Mouse (Mus musculus): Measurements from ENCODE around the gene Atp2a1. TPM values are rescaled to one million over a fixed set of nuclear protein-coding genes. Genes with fewer than 3 reads are reported as not detected.

The Atp2a1 gene
- total and polyA plus RNA-seq, 3 experiments: 0.38 to 0.74 TPM; not detected in 1

- Histone ChIP-seq H3K27ac (ENCODE audit: insufficient read depth, low read depth) (no peak overlapping the region), H3K27me3 (replicated peaks) (no peaks in the 10 kb centered on the region), H3K4me2 (ENCODE audit: insufficient read depth, low read depth, poor library complexity, severe bottlenecking) (peak overlapping the region; percentile 52), H3K9me3 (replicated peaks; ENCODE audit: low read length) (peaks cover 7% of the 10 kb centered on the region), H3K36me3 (replicated peaks in 1 of 2; ENCODE audit: control insufficient read depth in 1 of 2, insufficient read depth in 1 of 2, low read length in 1 of 2) (peaks cover 36 to 60% of the 10 kb centered on the region in 2 experiments), H3K79me2 (replicated peaks; ENCODE audit: control insufficient read depth, extremely low read depth, insufficient read depth, poor library complexity, severe bottlenecking) (peaks cover 11% of the 10 kb centered on the region; the same call in 1 of the 2 replicates), H3K9ac (ENCODE audit: insufficient read depth, low read depth) (peak overlapping the region; percentile 52), H3K4me1 (ENCODE audit: control insufficient read depth in 1 of 2, insufficient read depth in 2 of 2) (peaks cover 13 to 48% of the 10 kb centered on the region in 2 experiments), H3K4me3 (replicated peaks in 1 of 3; ENCODE audit: low read depth in 2 of 3, low read length in 2 of 3, poor library complexity in 1 of 3) (peak overlapping the region; percentile 43 to 75 (median 71))
- no peak for DNase-seq (ENCODE audit: extremely low read depth)
- TF ChIP-seq MXI1 (IDR thresholded peaks at IDR 0.05; ENCODE audit: low read depth, low read length) (no peak), NRF1 (IDR thresholded peaks at IDR 0.05; ENCODE audit: low read depth, low read length) (no peak)
- dilution Hi-C loops (cut with MboI; ENCODE audit: extremely low pct_ligation_motif_present, extremely low pct_unique_long_range_greater_than_20kb, low sequenced_read_pairs) (no loop called here), in situ Hi-C loops (cut with MboI; ENCODE audit: low pct_ligation_motif_present, low pct_unique_long_range_greater_than_20kb, low sequenced_read_pairs) (no loop called here)
Observed at GRCm38 (mm10) chr7:126429503-126429898, 33.4 kb downstream of the Atp2a1 start.

- peaks cover 31 to 54% of the 10 kb centered on the region in 2 experiments for H3K36me3 ChIP-seq (replicated peaks in 1 of 2; ENCODE audit: control insufficient read depth in 1 of 2, insufficient read depth in 1 of 2, low read length in 1 of 2)
- H3K4me2 ChIP-seq (ENCODE audit: insufficient read depth, low read depth, poor library complexity, severe bottlenecking): peak within 1 kb of the TSS; percentile 52
- H3K4me1 ChIP-seq (ENCODE audit: control insufficient read depth in 1 of 2, insufficient read depth in 2 of 2): peaks cover 13 to 55% of the 10 kb centered on the region in 2 experiments
- peak; percentile 88 for DNase-seq (ENCODE audit: extremely low read depth)
- peaks cover 7% of the 10 kb centered on the region for H3K9me3 ChIP-seq (replicated peaks; ENCODE audit: low read length)
- peak within 1 kb of the TSS; percentile 85 for H3K9ac ChIP-seq (ENCODE audit: insufficient read depth, low read depth)
- dilution Hi-C loops (cut with MboI; ENCODE audit: extremely low pct_ligation_motif_present, extremely low pct_unique_long_range_greater_than_20kb, low sequenced_read_pairs) (no loop called here), in situ Hi-C loops (cut with MboI; ENCODE audit: low pct_ligation_motif_present, low pct_unique_long_range_greater_than_20kb, low sequenced_read_pairs) (no loop called here)
- H3K4me3 ChIP-seq (replicated peaks in 1 of 3; ENCODE audit: low read depth in 2 of 3, low read length in 2 of 3, poor library complexity in 1 of 3): peak within 1 kb of the TSS; percentile 60 to 75 (median 71)
- no peaks in the 10 kb centered on the region for H3K27me3 ChIP-seq (replicated peaks)
- peaks cover 11% of the 10 kb centered on the region; the same call in 1 of the 2 replicates for H3K79me2 ChIP-seq (replicated peaks; ENCODE audit: control insufficient read depth, extremely low read depth, insufficient read depth, poor library complexity, severe bottlenecking)
- H3K27ac ChIP-seq (ENCODE audit: insufficient read depth, low read depth): peak within 1 kb of the TSS; percentile 60
- TF ChIP-seq SMC3 (IDR thresholded peaks at IDR 0.05; ENCODE audit: low read depth, low read length) (no peak), IRF4 (IDR thresholded peaks at IDR 0.05; ENCODE audit: low read depth, low read length) (peak; percentile 79), POLR2AphosphoS2 (IDR thresholded peaks at IDR 0.05; ENCODE audit: low read depth, low read length) (no peak; the same call in 1 of the 2 replicates), MYC (IDR thresholded peaks at IDR 0.05; ENCODE audit: low read depth, low read length) (no peak), CTCF (conservative IDR thresholded peaks at IDR 0.05 in 1 of 2, IDR thresholded peaks at IDR 0.05 in 1 of 2; ENCODE audit: low read depth in 2 of 2, low read length in 2 of 2) (no peak), ZC3H11A (IDR thresholded peaks at IDR 0.05; ENCODE audit: low read depth, low read length) (no peak), ZNF384 (IDR thresholded peaks at IDR 0.05; ENCODE audit: low read depth, low read length) (no peak), MAFK (IDR thresholded peaks at IDR 0.05; ENCODE audit: insufficient replicate concordance, low read length) (no peak), USF2 (conservative IDR thresholded peaks at IDR 0.05; ENCODE audit: low read depth, low read length) (no peak), RAD21 (IDR thresholded peaks at IDR 0.05; ENCODE audit: low read depth, low read length) (no peak), USF1 (IDR thresholded peaks at IDR 0.05; ENCODE audit: low read depth, low read length) (no peak), JUND (conservative IDR thresholded peaks at IDR 0.05; ENCODE audit: low read depth, low read length) (no peak), ELF1 (IDR thresholded peaks at IDR 0.05; ENCODE audit: low read depth, low read length) (peak; percentile 98), KAT2A (IDR thresholded peaks at IDR 0.05; ENCODE audit: insufficient replicate concordance, low read length) (peak; percentile 71; the same call in 1 of the 2 replicates), CHD2 (IDR thresholded peaks at IDR 0.05; ENCODE audit: low read length) (no peak), MEF2A (IDR thresholded peaks at IDR 0.05; ENCODE audit: borderline replicate concordance, low read depth, low read length) (0 out of 2 replicates have a peak, but pooled peaks have one; percentile 40), TBP (conservative IDR thresholded peaks at IDR 0.05; ENCODE audit: low read depth, low read length) (no peak), ETS1 (conservative IDR thresholded peaks at IDR 0.05; ENCODE audit: low read depth, low read length) (0 out of 2 replicates have a peak, but pooled peaks have one; percentile 14), GABPA (IDR thresholded peaks at IDR 0.05; ENCODE audit: insufficient replicate concordance, low read depth, low read length) (no peak), ZMIZ1 (IDR thresholded peaks at IDR 0.05; ENCODE audit: low read depth, low read length) (0 out of 2 replicates have a peak, but pooled peaks have one; percentile 62), NRF1 (IDR thresholded peaks at IDR 0.05; ENCODE audit: low read depth, low read length) (0 out of 2 replicates have a peak, but pooled peaks have one; percentile 17), ZKSCAN1 (IDR thresholded peaks at IDR 0.05; ENCODE audit: borderline replicate concordance, low read depth, low read length) (no peak), POLR2A (IDR thresholded peaks at IDR 0.05; ENCODE audit: low read depth, low read length) (peak; percentile 74), RCOR1 (conservative IDR thresholded peaks at IDR 0.05; ENCODE audit: low read depth, low read length) (no peak), CHD1 (IDR thresholded peaks at IDR 0.05; ENCODE audit: low read depth, low read length) (no peak), HCFC1 (IDR thresholded peaks at IDR 0.05; ENCODE audit: low read depth, low read length) (peak; percentile 73), MXI1 (IDR thresholded peaks at IDR 0.05; ENCODE audit: low read depth, low read length) (peak; percentile 82), E2F4 (IDR thresholded peaks at IDR 0.05; ENCODE audit: insufficient replicate concordance, low read depth, low read length) (no peak), BHLHE40 (IDR thresholded peaks at IDR 0.05; ENCODE audit: low read depth, low read length) (no peak), JUN (IDR thresholded peaks at IDR 0.05; ENCODE audit: insufficient read depth, low read depth, low read length) (no peak)
Observed at GRCm38 (mm10) chr7:126428631-126429502, 34.0 kb downstream of the Atp2a1 start, which contains the start of gene Rabep2. TSS of gene Rabep2 (plus strand) at chr7:126428759.

All from CH12.LX (cell line).